Mouse (Mus musculus): ENCODE measurements around the gene E430018J23Rik.

DNA sequence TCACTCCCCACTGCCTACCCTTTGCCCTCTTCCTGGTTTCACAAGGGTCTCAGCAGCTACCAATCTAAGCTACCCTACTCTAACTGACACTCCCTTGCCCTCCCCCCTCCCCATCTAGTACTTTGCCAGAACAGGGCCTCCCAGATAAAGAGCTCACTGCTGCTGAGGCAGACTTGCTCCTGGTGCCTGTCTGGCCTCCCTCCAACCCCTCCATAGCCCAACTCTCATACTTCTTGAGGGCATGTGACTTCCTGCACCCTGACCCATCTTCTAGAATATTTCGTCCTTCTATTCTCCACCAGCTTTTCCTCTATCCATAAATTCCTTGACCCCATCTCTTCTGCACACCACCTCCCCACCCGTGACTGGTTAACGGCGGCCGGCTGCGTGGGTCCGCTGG lies 50.5 kb downstream of the E430018J23Rik start:
- TF ChIP-seq CTCF (IDR thresholded peaks at IDR 0.05) (no peak), EP300 (IDR thresholded peaks at IDR 0.05; ENCODE audit: insufficient read depth, low read depth, low read length) (no peak), POLR2A (IDR thresholded peaks at IDR 0.05; ENCODE audit: insufficient read depth, low read depth, low read length) (no peak)
